Mouse (Mus musculus) limb, embryonic 14.5 days (tissue): ENCODE data around the gene Serpinb13. TPM values are rescaled to one million over a fixed set of nuclear protein-coding genes. Genes with fewer than 3 reads are reported as not detected.
"Not testable (repeated sequence)": the region's sequence is repeated elsewhere in the genome, so short reads cannot be mapped to it uniquely, and the experiment has no call there.

Experiments
- ATAC-seq: fragments of 200-750 bp; cut with Nextera tagmentation; 2 replicates; pipeline ENCODE4 v1.8.0; 2017; ENCODE audit warnings: low read depth, moderate number of reproducible peaks, moderate TSS enrichment; ENCODE audit not compliant: low FRiP score
- DNase-seq: peaks from one replicate; pipeline ENCODE4 v3.0.0-alpha.2; 2015; ENCODE audit warnings: low spot score
- H3K27ac ChIP-seq: fragments of 300-500 bp; sonication (generic); replicated peaks from 2 replicates; pipeline ENCODE4 v1.5.1; 2014; ENCODE audit warnings: low read depth, mild to moderate bottlenecking, low read length, moderate library complexity, mixed read lengths
- H3K27me3 ChIP-seq: fragments of 300-500 bp; sonication (generic); 2 replicates; pipeline ENCODE4 v1.6.1; 2014; ENCODE audit warnings: low read length, mixed read lengths; ENCODE audit not compliant: control insufficient read depth, insufficient read depth
- H3K36me3 ChIP-seq: fragments of 300-500 bp; sonication (generic); 2 replicates; pipeline ENCODE4 v1.6.1; 2014; ENCODE audit warnings: mild to moderate bottlenecking, low read length, moderate library complexity, mixed read lengths; ENCODE audit not compliant: control insufficient read depth, insufficient read depth
- H3K4me1 ChIP-seq: fragments of 300-500 bp; sonication (generic); 2 replicates; pipeline ENCODE4 v1.6.1; 2014; ENCODE audit warnings: antibody characterized with exemption, low read length, mixed read lengths; ENCODE audit not compliant: control insufficient read depth, insufficient read depth
- H3K4me2 ChIP-seq: fragments of 300-500 bp; sonication (generic); replicated peaks from 2 replicates; pipeline ENCODE4 v1.6.1; 2014; ENCODE audit warnings: low read depth, mild to moderate bottlenecking, low read length, moderate library complexity; ENCODE audit not compliant: severe bottlenecking
- H3K4me3 ChIP-seq: fragments of 300-500 bp; sonication (generic); replicated peaks from 2 replicates; pipeline ENCODE4 v1.5.1; 2014; ENCODE audit warnings: low read length
- H3K9ac ChIP-seq: fragments of 300-500 bp; sonication (generic); 2 replicates; pipeline ENCODE4 v1.6.1; 2014; ENCODE audit warnings: mild to moderate bottlenecking, low read depth, low read length, moderate library complexity; ENCODE audit not compliant: severe bottlenecking
- H3K9me3 ChIP-seq: fragments of 300-500 bp; sonication (generic); 2 replicates; pipeline ENCODE4 v1.6.1; 2016; ENCODE audit warnings: low read length; ENCODE audit not compliant: control insufficient read depth
- POLR2A ChIP-seq: fragments of 200-500 bp; IDR thresholded peaks from 2 replicates; pipeline ENCODE4 v1.8.0; 2012; ENCODE audit warnings: inconsistent platforms, mild to moderate bottlenecking, moderate library complexity, borderline replicate concordance; ENCODE audit not compliant: insufficient read depth, insufficient read length; ENCODE audit errors: extremely low read depth
- WGBS: fragments of 180-500 bp; shearing (Covaris S2); extraction: QIAGEN DNeasy Blood & Tissue Kit; methylation state at CpG from one replicate; pipeline ENCODE4 v1.1.7; 2014; 5-methylcytosine and 5-hydroxymethylcytosine counted together
- polyA plus RNA-seq, 2 experiments: library from polyadenylated mRNA; depleted of rRNA in 1 of 2; stranded (reverse) in 1 of 2; unstranded in 1 of 2; fragments of >200 nt; fragmentation: Nextera tagmentation in 1 of 2; extraction: Ambion mirVana in 1 of 2; gene quantifications; 2 replicates each; pipeline versions ENCODE4 v1.2.1 to v1.2.3; 2012 to 2014

Serpinb13 gene
- polyA plus RNA-seq, 2 experiments, result not detected

DNA sequence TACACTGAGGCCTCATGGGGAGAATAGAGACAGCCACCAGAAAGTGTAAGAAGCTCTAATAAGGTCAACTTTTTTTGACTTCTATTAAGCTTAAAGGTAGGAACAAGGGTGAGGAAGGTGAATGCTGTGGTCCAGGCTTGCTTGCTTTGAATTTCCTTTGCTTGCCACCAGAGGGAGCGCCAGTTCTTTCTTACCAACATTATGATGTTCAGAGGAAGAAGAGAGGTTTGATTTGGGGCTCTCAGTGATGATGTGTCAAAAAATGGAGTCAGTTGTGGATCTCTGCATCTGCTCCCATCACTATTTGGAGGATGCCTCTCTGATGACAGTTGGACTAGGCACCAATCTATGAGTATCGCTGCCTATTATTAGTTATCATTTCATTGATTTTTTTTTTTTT, 33.7 kb downstream of the Serpinb13 start:
- WGBS, result 38% methylated on average over 2 of the region's 2 CpGs

DNA sequence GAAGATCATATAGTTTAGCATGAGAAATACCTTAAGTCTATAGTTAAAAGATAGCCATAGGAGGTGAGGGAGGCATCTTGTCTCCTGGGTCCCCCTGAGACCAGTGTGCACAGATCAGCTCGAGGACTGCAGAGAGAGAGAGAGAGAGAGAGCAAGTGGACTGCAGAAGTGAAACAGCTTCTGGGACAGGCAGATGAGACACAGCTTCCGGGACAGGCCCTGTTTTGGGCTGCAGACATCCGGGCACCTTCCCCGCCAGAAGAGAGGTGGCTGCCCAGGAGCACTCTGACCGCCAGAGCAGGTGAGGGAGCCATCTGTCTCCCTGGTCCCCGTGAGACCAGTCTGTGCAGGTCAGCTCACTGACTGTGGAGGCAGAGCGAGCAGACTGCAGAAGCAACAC, 34.4 kb downstream of the Serpinb13 start:
- Histone ChIP-seq H3K36me3 (no peaks in the 10 kb centered on the region), H3K27ac (no peak overlapping the region), H3K4me2 (no peak overlapping the region), H3K9me3 (no peaks in the 10 kb centered on the region), H3K4me1 (no peaks in the 10 kb centered on the region), H3K4me3 (no peak overlapping the region), H3K9ac (no peak overlapping the region), H3K27me3 (no peaks in the 10 kb centered on the region)
- 79% methylated on average over 7 of the region's 7 CpGs for WGBS
- DNase-seq (no peak), ATAC-seq (no peak)
- TF ChIP-seq POLR2A, result no peak

More for the DNA sequence above, 33.7 kb downstream of the Serpinb13 start:
- H3K4me1 ChIP-seq, result no peaks in the 10 kb centered on the region
- H3K27ac ChIP-seq, result no peak overlapping the region
- TF ChIP-seq POLR2A, result no peak
- no peaks in the 10 kb centered on the region for H3K9me3 ChIP-seq
- H3K27me3 ChIP-seq, result no peaks in the 10 kb centered on the region
- no peak for DNase-seq
- no peak overlapping the region for H3K9ac ChIP-seq
- no peak overlapping the region for H3K4me3 ChIP-seq
- H3K4me2 ChIP-seq, result no peak overlapping the region
- H3K36me3 ChIP-seq, result no peaks in the 10 kb centered on the region
- no peak for ATAC-seq

DNA sequence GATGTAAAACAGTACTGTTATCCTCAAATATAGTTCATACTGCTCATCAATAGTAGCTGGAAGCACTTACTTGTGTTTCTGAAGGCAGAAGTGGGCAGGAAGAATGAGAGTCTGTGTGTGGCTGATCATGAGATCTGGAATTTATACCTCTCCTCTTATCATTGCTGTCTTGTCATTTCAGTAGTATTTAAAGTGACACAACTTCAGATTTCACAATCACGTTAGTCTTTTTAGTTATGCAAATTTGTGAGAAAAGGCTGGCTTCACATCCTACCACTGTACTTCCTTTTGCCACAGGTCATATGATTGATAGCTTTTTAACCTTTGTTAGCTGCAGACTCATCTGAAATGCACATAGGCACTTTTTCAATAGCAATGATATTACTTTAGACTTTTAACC, 45.1 kb downstream of the Serpinb13 start:
- no peak for DNase-seq
- H3K4me1 ChIP-seq, result no peaks in the 10 kb centered on the region
- 84% methylated on average over 1 of the region's 1 CpGs for WGBS

GRCm38 (mm10) chr1:107034236-107034635, 53.5 kb downstream of the Serpinb13 start:
- H3K4me3 ChIP-seq, H3K4me1 ChIP-seq, H3K9me3 ChIP-seq, H3K4me2 ChIP-seq, DNase-seq, ATAC-seq, H3K27ac ChIP-seq, H3K9ac ChIP-seq, H3K27me3 ChIP-seq, H3K36me3 ChIP-seq: not testable (repeated sequence)
- 92% methylated on average over 3 of the region's 3 CpGs for WGBS

More for the DNA sequence above, 45.1 kb downstream of the Serpinb13 start:
- Histone ChIP-seq H3K27me3 (no peaks in the 10 kb centered on the region), H3K27ac (no peak overlapping the region), H3K4me2 (no peak overlapping the region), H3K9ac (no peak overlapping the region), H3K9me3 (no peaks in the 10 kb centered on the region), H3K36me3 (no peaks in the 10 kb centered on the region), H3K4me3 (no peak overlapping the region)
- no peak for TF ChIP-seq POLR2A
- ATAC-seq, result no peak

Other genes starting within 250 kb of the Serpinb13 start
- gene Kdsr, start 221.3 kb upstream of the Serpinb13 start, polyA plus RNA-seq (2012; rRNA removed), result 7.2 and 7.9 TPM in 2 replicates
- gene Kdsr, start 221.3 kb upstream of the Serpinb13 start, polyA plus RNA-seq (2014; fragmentation: Nextera tagmentation; extraction: Ambion mirVana), result 16.2 and 17.4 TPM in 2 replicates
- 25.1 and 37.4 TPM in 2 replicates for gene Vps4b, start 184.3 kb upstream of the Serpinb13 start, polyA plus RNA-seq (2012; rRNA removed)
- gene Vps4b, start 184.3 kb upstream of the Serpinb13 start, polyA plus RNA-seq (2014; fragmentation: Nextera tagmentation; extraction: Ambion mirVana), result 66.1 and 67.9 TPM in 2 replicates
- gene Serpinb5, start 119.8 kb upstream of the Serpinb13 start, polyA plus RNA-seq (2012; rRNA removed), result 1.2 and 2.7 TPM in 2 replicates
- gene Serpinb5, start 119.8 kb upstream of the Serpinb13 start, polyA plus RNA-seq (2014; fragmentation: Nextera tagmentation; extraction: Ambion mirVana), result 8.9 and 16.1 TPM in 2 replicates
- gene Serpinb12, start 46.5 kb upstream of the Serpinb13 start, polyA plus RNA-seq (2012; rRNA removed), result 2.9 and 4.9 TPM in 2 replicates
- gene Serpinb12, start 46.5 kb upstream of the Serpinb13 start, polyA plus RNA-seq (2014; fragmentation: Nextera tagmentation; extraction: Ambion mirVana), result 8.1 and 17.9 TPM in 2 replicates
- gene Serpinb3a, start 71.3 kb downstream of the Serpinb13 start, polyA plus RNA-seq (2012; rRNA removed), result 1.7 and 2.3 TPM in 2 replicates
- 5.1 and 8.0 TPM in 2 replicates for gene Serpinb3a, start 71.3 kb downstream of the Serpinb13 start, polyA plus RNA-seq (2014; fragmentation: Nextera tagmentation; extraction: Ambion mirVana)
- gene Serpinb3d, start 102.5 kb downstream of the Serpinb13 start, polyA plus RNA-seq (2012; rRNA removed), result 0.05 and 0.13 TPM in 2 replicates
- gene Serpinb3d, start 102.5 kb downstream of the Serpinb13 start, polyA plus RNA-seq (2014; fragmentation: Nextera tagmentation; extraction: Ambion mirVana), result 0.65 and 1.4 TPM in 2 replicates